ENCODE assay signal across 20 mouse cellular contexts in genomic region chr7:84667946-84668345, GRCm38 (mm10). TPM values are rescaled to one million over a fixed set of nuclear protein-coding genes. Genes with fewer than 3 reads are reported as not detected.
DNase-seq lines count a peak whose midpoint lies in the region; ATAC-seq and TF ChIP-seq lines count a peak whose summit lies in the region.
"Had no signal": no experiment of that assay in that cellular context is flagged by ENCODE, and none has a peak within 500 bp of the region (broad histone marks: within the 10 kb centered on the region; RNA-seq: fewer than 3 reads in every experiment).

No protein-coding gene starts in this region.

- no peaks in the 10 kb centered on the region for H3K27me3 ChIP-seq in forebrain, embryonic 14.5 days (replicated peaks; ENCODE audit: control insufficient read depth, insufficient read depth, low read length)
- H3K27me3 ChIP-seq in forebrain, embryonic 16.5 days (replicated peaks; ENCODE audit: control insufficient read depth, insufficient read depth, low read length), result no peaks in the 10 kb centered on the region
- H3K27me3 ChIP-seq in midbrain, embryonic 12.5 days, result no peaks in the 10 kb centered on the region
- no peaks in the 10 kb centered on the region for H3K27me3 ChIP-seq in midbrain, embryonic 10.5 days (ENCODE audit: low read depth, poor library complexity, severe bottlenecking)
- H3K27me3 ChIP-seq in cerebellum, adult 2 months (ENCODE audit: control insufficient read depth, insufficient read depth, low read length), result no peaks in the 10 kb centered on the region
- H3K27me3 ChIP-seq: CH12.LX; intestine, embryonic 15.5 days; megakaryocyte, embryonic 14.5 days; neural tube, embryonic 12.5 days had no signal

- H3K27ac ChIP-seq in forebrain, embryonic 14.5 days (ENCODE audit: low read depth, low read length), result no peak overlapping the region
- H3K27ac ChIP-seq in forebrain, embryonic 16.5 days (ENCODE audit: low read length), result no peak overlapping the region
- no peak overlapping the region for H3K27ac ChIP-seq in midbrain, embryonic 12.5 days (replicated peaks)
- no peak overlapping the region for H3K27ac ChIP-seq in midbrain, embryonic 10.5 days (replicated peaks)
- no peak overlapping the region for H3K27ac ChIP-seq in cerebellum, adult 2 months (ENCODE audit: insufficient read depth, low read length)
- H3K27ac ChIP-seq: intestine, embryonic 15.5 days; left cerebral cortex, adult 2 months; neural tube, embryonic 12.5 days had no signal

- 0 out of 2 replicates have a peak, but pooled peaks have one; percentile 29 for ATAC-seq in forebrain, embryonic 14.5 days
- ATAC-seq in forebrain, embryonic 16.5 days, result no peak
- ATAC-seq in midbrain, embryonic 12.5 days (ENCODE audit: low FRiP score, low read depth), result peak; percentile 60; the same call in 1 of the 2 replicates

- no peak overlapping the region for H3K9ac ChIP-seq in forebrain, embryonic 14.5 days (ENCODE audit: low read length)
- H3K9ac ChIP-seq in forebrain, embryonic 16.5 days (replicated peaks; ENCODE audit: low read depth, low read length), result no peak overlapping the region
- no peak overlapping the region for H3K9ac ChIP-seq in midbrain, embryonic 12.5 days (replicated peaks)
- H3K9ac ChIP-seq: intestine, embryonic 15.5 days; neural tube, embryonic 12.5 days had no signal

- TF ChIP-seq POLR2A in cerebellum, adult 2 months (IDR thresholded peaks at IDR 0.05; ENCODE audit: borderline replicate concordance, insufficient read depth, low read length), result no peak

- TF ChIP-seq CTCF in cerebellum, adult 2 months (IDR thresholded peaks at IDR 0.05; ENCODE audit: borderline replicate concordance, insufficient read depth, low read depth, low read length), result no peak

- peak; percentile 36 for DNase-seq in forebrain, embryonic 14.5 days (ENCODE audit: low spot score)
- no peak for DNase-seq in midbrain, embryonic 10.5 days (ENCODE audit: low spot score)
- DNase-seq in cerebellum, adult 2 months, result peak; percentile 43 to 77
- DNase-seq in cerebellum, postnatal 36 days, result peak; percentile 46 to 56
- DNase-seq in urinary bladder, postnatal 4 days (ENCODE audit: low spot score in 2 of 2), result no peak
- DNase-seq in urinary bladder, adult 2 months (ENCODE audit: low spot score), result no peak
- DNase-seq: adrenal gland, postnatal 25 days; gastrocnemius, postnatal 36 days; kidney, postnatal 36 days; lung, adult 18-20 months; lung, postnatal 14 days; thymus, postnatal 25 days had no signal

- H3K4me3 ChIP-seq in forebrain, embryonic 14.5 days (ENCODE audit: low read depth, low read length), result no peak overlapping the region
- H3K4me3 ChIP-seq in forebrain, embryonic 16.5 days (replicated peaks; ENCODE audit: low read length), result no peak overlapping the region
- H3K4me3 ChIP-seq in midbrain, embryonic 12.5 days, result no peak overlapping the region
- H3K4me3 ChIP-seq in midbrain, embryonic 10.5 days, result no peak overlapping the region
- H3K4me3 ChIP-seq in cerebellum, adult 2 months (replicated peaks; ENCODE audit: insufficient read depth, low read depth, low read length), result no peak overlapping the region
- H3K4me3 ChIP-seq: intestine, embryonic 15.5 days; left cerebral cortex, adult 2 months; megakaryocyte, embryonic 14.5 days; neural tube, embryonic 12.5 days had no signal

- peaks cover 4% of the 10 kb centered on the region; the same call in 1 of the 2 replicates for H3K4me1 ChIP-seq in forebrain, embryonic 14.5 days (ENCODE audit: control insufficient read depth, insufficient read depth, low read length)
- peaks cover 13% of the 10 kb centered on the region for H3K4me1 ChIP-seq in forebrain, embryonic 16.5 days (replicated peaks; ENCODE audit: control insufficient read depth, insufficient read depth, low read length)
- H3K4me1 ChIP-seq in midbrain, embryonic 12.5 days, result peaks cover 9% of the 10 kb centered on the region; the same call in 1 of the 2 replicates
- peaks cover 26% of the 10 kb centered on the region for H3K4me1 ChIP-seq in midbrain, embryonic 10.5 days
- peaks cover 6% of the 10 kb centered on the region; the same call in 1 of the 2 replicates for H3K4me1 ChIP-seq in cerebellum, adult 2 months (ENCODE audit: control insufficient read depth, insufficient read depth, low read length)
- H3K4me1 ChIP-seq: intestine, embryonic 15.5 days; neural tube, embryonic 12.5 days had no signal

- 66% methylated on average over 5 of the region's 5 CpGs for WGBS in forebrain, embryonic 14.5 days
- WGBS in forebrain, embryonic 16.5 days, result 64% methylated on average over 5 of the region's 5 CpGs
- WGBS in midbrain, embryonic 12.5 days, result 73% methylated on average over 5 of the region's 5 CpGs
- WGBS in midbrain, embryonic 10.5 days, result 82% methylated on average over 5 of the region's 5 CpGs
- WGBS in cerebellum, adult 2 months, result 9% methylated on average over 5 of the region's 5 CpGs

- no peaks in the 10 kb centered on the region for H3K36me3 ChIP-seq in forebrain, embryonic 14.5 days (ENCODE audit: control insufficient read depth, insufficient read depth, low read length)
- H3K36me3 ChIP-seq in forebrain, embryonic 16.5 days (ENCODE audit: control insufficient read depth, insufficient read depth), result no peaks in the 10 kb centered on the region
- no peaks in the 10 kb centered on the region for H3K36me3 ChIP-seq in midbrain, embryonic 12.5 days
- H3K36me3 ChIP-seq in midbrain, embryonic 10.5 days, result no peaks in the 10 kb centered on the region
- H3K36me3 ChIP-seq: intestine, embryonic 15.5 days; neural tube, embryonic 12.5 days had no signal

- H3K4me2 ChIP-seq in forebrain, embryonic 14.5 days (ENCODE audit: low read length), result no peak overlapping the region
- no peak overlapping the region for H3K4me2 ChIP-seq in forebrain, embryonic 16.5 days (ENCODE audit: low read length)
- H3K4me2 ChIP-seq in midbrain, embryonic 12.5 days (replicated peaks), result no peak overlapping the region
- H3K4me2 ChIP-seq: intestine, embryonic 15.5 days; liver, embryonic 11.5 days; neural tube, embryonic 12.5 days had no signal

- H3K9me3 ChIP-seq in forebrain, embryonic 14.5 days (replicated peaks; ENCODE audit: control insufficient read depth, low read length), result no peaks in the 10 kb centered on the region
- no peaks in the 10 kb centered on the region for H3K9me3 ChIP-seq in forebrain, embryonic 16.5 days (ENCODE audit: control insufficient read depth, low read length)
- no peaks in the 10 kb centered on the region for H3K9me3 ChIP-seq in midbrain, embryonic 12.5 days
- no peaks in the 10 kb centered on the region for H3K9me3 ChIP-seq in midbrain, embryonic 10.5 days (replicated peaks)
- H3K9me3 ChIP-seq: intestine, embryonic 15.5 days; megakaryocyte, embryonic 14.5 days; neural tube, embryonic 12.5 days had no signal

RNA-seq across cellular contexts. Expression of gene Zfand6, which starts 21.8 kb away (rescaled TPM):
- 220 and 234 TPM in 2 replicates for polyA plus RNA-seq in forebrain, embryonic 14.5 days (2014; fragmentation: Nextera tagmentation; extraction: Ambion mirVana)
- 195 and 198 TPM in 2 replicates for polyA plus RNA-seq in forebrain, embryonic 16.5 days (2015; fragmentation: Nextera tagmentation; extraction: Ambion mirVana)
- 217 and 224 TPM in 2 replicates for polyA plus RNA-seq in midbrain, embryonic 12.5 days (2016; fragmentation: Nextera tagmentation; extraction: Ambion mirVana)
- 162 and 185 TPM in 2 replicates for polyA plus RNA-seq in midbrain, embryonic 10.5 days (2016; fragmentation: Nextera tagmentation; extraction: Ambion mirVana)
- 88.9 and 91.5 TPM in 2 replicates for polyA plus RNA-seq in cerebellum, adult 2 months (2012; rRNA removed)
- 119 and 181 TPM in 2 replicates for polyA plus RNA-seq in urinary bladder, adult 2 months (2012; rRNA removed)

Comparison
In these comparisons a context has a peak if more than half of its experiments do, and no peak if none do; other contexts are left out.
1. DNase-seq: peak in forebrain, embryonic 14.5 days (single experiment), cerebellum, adult 2 months (2 of 2) and cerebellum, postnatal 36 days (2 of 2); none in midbrain, embryonic 10.5 days (single experiment), urinary bladder, postnatal 4 days (0 of 2) and urinary bladder, adult 2 months (single experiment).